Mouse (Mus musculus) CH12.LX (cell line): ENCODE results near the gene Anp32a.
A peak's percentile ranks its signal among the peaks of the same experiment; 100 is the strongest.

Experiments used
- BHLHE40 ChIP-seq: IDR thresholded peaks from 2 replicates; pipeline ENCODE4 v1.6.1; 2011; ENCODE audit warnings: mild to moderate bottlenecking, low read depth, low read length, improper control_type of control experiment
- CHD1 ChIP-seq: IDR thresholded peaks from 2 replicates; pipeline ENCODE4 v1.6.1; 2012; ENCODE audit warnings: low read depth, low read length, improper control_type of control experiment, inconsistent platforms
- CTCF ChIP-seq, 2 experiments: IDR thresholded peaks in 1 of 2; conservative IDR thresholded peaks in 1 of 2; 2 replicates each; pipeline ENCODE4 v1.5.1; 2011 to 2012; ENCODE audit warnings: low read depth in 2 of 2, low read length in 2 of 2, improper control_type of control experiment in 1 of 2, inconsistent platforms in 1 of 2, mild to moderate bottlenecking in 1 of 2, moderate library complexity in 1 of 2
- IRF4 ChIP-seq: IDR thresholded peaks from 2 replicates; pipeline ENCODE4 v1.6.1; 2014; ENCODE audit warnings: low read depth, mild to moderate bottlenecking, inconsistent platforms, low read length, improper control_type of control experiment
- JUND ChIP-seq: conservative IDR thresholded peaks from 2 replicates; pipeline ENCODE4 v1.6.1; 2011; ENCODE audit warnings: low read depth, low read length, improper control_type of control experiment
- MEF2A ChIP-seq: IDR thresholded peaks from 2 replicates; pipeline ENCODE4 v1.6.1; 2014; ENCODE audit warnings: low read depth, mild to moderate bottlenecking, inconsistent platforms, low read length, improper control_type of control experiment, borderline replicate concordance
- MXI1 ChIP-seq: IDR thresholded peaks from 2 replicates; pipeline ENCODE4 v1.6.1; 2011; ENCODE audit warnings: mild to moderate bottlenecking, low read depth, low read length, improper control_type of control experiment
- NRF1 ChIP-seq: IDR thresholded peaks from 2 replicates; pipeline ENCODE4 v1.6.1; 2014; ENCODE audit warnings: low read depth, mild to moderate bottlenecking, inconsistent platforms, low read length, improper control_type of control experiment, moderate library complexity
- PAX5 ChIP-seq: IDR thresholded peaks from 2 replicates; pipeline ENCODE4 v1.6.1; 2012; ENCODE audit warnings: low read length, inconsistent platforms, mixed read lengths
- POLR2A ChIP-seq: IDR thresholded peaks from 2 replicates; pipeline ENCODE4 v1.6.1; 2011; ENCODE audit warnings: low read depth, mild to moderate bottlenecking, improper control_type of control experiment, low read length
- UBTF ChIP-seq: IDR thresholded peaks from 2 replicates; pipeline ENCODE4 v1.6.1; 2012; ENCODE audit warnings: low read depth, mild to moderate bottlenecking, inconsistent platforms, low read length, improper control_type of control experiment, moderate library complexity
- USF1 ChIP-seq: IDR thresholded peaks from 2 replicates; pipeline ENCODE4 v1.6.1; 2014; ENCODE audit warnings: low read depth, mild to moderate bottlenecking, inconsistent platforms, low read length, improper control_type of control experiment
- ZNF384 ChIP-seq: IDR thresholded peaks from 2 replicates; pipeline ENCODE4 v1.6.1; 2012; ENCODE audit warnings: low read depth, low read length, improper control_type of control experiment, inconsistent platforms

DNA sequence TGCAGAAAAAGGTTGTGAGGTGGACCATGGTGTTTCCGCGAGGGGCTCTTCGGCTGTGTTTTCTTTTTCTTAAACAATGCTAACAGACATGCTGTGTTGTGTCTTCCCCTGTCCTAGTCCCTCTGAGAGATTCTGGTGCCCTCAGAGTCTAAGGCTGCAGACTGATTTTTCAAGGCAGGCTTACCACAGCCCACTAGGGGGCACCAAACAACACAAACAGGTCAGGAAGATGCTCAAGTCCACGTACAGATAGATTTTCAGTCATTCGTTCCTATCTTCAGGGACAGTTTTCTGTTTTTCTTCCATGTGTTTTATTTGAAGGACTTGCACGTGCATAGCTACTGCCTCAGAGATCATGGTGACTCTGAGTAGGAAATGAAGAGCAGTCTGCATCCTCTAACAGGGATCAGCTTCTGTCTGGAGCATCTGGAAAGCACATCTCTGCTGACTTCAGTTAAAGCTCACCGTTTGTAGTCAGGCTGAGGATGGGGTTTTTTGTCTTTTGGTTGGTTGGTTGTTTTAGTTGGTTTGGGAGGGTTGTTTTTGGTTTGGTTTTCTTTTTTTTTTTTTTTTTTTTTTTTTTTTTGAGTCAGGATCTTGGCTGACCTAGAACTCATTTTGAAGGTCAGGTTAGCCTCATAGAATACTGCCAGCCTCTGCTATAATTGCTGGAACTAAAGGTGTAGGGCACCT is 45.9 kb upstream of the Anp32a start:
- TF ChIP-seq POLR2A (no peak), BHLHE40 (peak; percentile 55; the same call in 1 of the 2 replicates), IRF4 (no peak), NRF1 (0 out of 2 replicates have a peak, but pooled peaks have one; percentile 14), JUND (no peak), CTCF (conservative IDR thresholded peaks at IDR 0.05 in 1 of 2, IDR thresholded peaks at IDR 0.05 in 1 of 2; ENCODE audit: low read depth in 2 of 2, low read length in 2 of 2) (peak; percentile 83 to 96), MXI1 (no peak; the same call in 1 of the 2 replicates), UBTF (no peak), ZNF384 (peak; percentile 37), USF1 (no peak), MEF2A (no peak), PAX5 (no peak), CHD1 (no peak)
